Mouse (Mus musculus): ENCODE measurements around the gene Smc5. TPM values are rescaled to one million over a fixed set of nuclear protein-coding genes. Genes with fewer than 3 reads are reported as not detected.

Smc5 gene
- total RNA-seq, 2 experiments from 2014 or later: 20.6 to 23.9 TPM

Other genes starting within 250 kb of the Smc5 start
- gene Klf9, start 132.7 kb downstream of the Smc5 start, total RNA-seq (2021): 100 to 1,000 TPM; 137 to 150 TPM
- 1 to 10 TPM; 3.3 to 3.9 TPM for gene Mamdc2, start 174.5 kb upstream of the Smc5 start, total RNA-seq (2021)

Measured in heart, postnatal 14 days (tissue).